In genomic region chr8:92870281-92870680, GRCm38 (mm10) we compare ENCODE assay signal across 20 mouse cellular contexts. TPM values are rescaled to one million over a fixed set of nuclear protein-coding genes. Genes with fewer than 3 reads are reported as not detected.
DNase-seq lines count a peak whose midpoint lies in the region; ATAC-seq and TF ChIP-seq lines count a peak whose summit lies in the region.
"Had no signal": no experiment of that assay in that cellular context is flagged by ENCODE, and none has a peak within 500 bp of the region (broad histone marks: within the 10 kb centered on the region; RNA-seq: fewer than 3 reads in every experiment).

No protein-coding gene starts in this region.

- no peak overlapping the region for H3K4me3 ChIP-seq in gastrocnemius, adult 2 months
- H3K4me3 ChIP-seq in kidney, adult 2 months (ENCODE audit: insufficient read depth, low read depth, low read length) = no peak overlapping the region
- no peak overlapping the region for H3K4me3 ChIP-seq in limb, embryonic 12.5 days (replicated peaks)
- H3K4me3 ChIP-seq: forebrain, embryonic 12.5 days; intestine, embryonic 15.5 days had no signal

- intact Hi-C loops in gastrocnemius, adult 2 months (cut with DNase I) = no loop called here
- intact Hi-C loops in left cerebral cortex, postnatal 25 days (cut with DNase I) = no loop called here

- 0 out of 2 replicates have a peak overlapping the region, but pooled peaks have one; percentile 10 for H3K4me2 ChIP-seq in limb, embryonic 12.5 days
- H3K4me2 ChIP-seq: forebrain, embryonic 12.5 days; intestine, embryonic 15.5 days had no signal

- H3K4me1 ChIP-seq in kidney, adult 2 months (ENCODE audit: control insufficient read depth, insufficient read depth, low read length) = no peaks in the 10 kb centered on the region
- H3K4me1 ChIP-seq in limb, embryonic 12.5 days (replicated peaks) = peaks cover 33% of the 10 kb centered on the region
- H3K4me1 ChIP-seq: intestine, embryonic 15.5 days had no signal

- DNase-seq in gastrocnemius, adult 2 months = peak; percentile 43
- DNase-seq in gastrocnemius, postnatal 10 days = no peak
- DNase-seq in kidney, adult 2 months = peak; percentile 5
- DNase-seq in kidney, postnatal 10 days = no peak
- DNase-seq in forelimb bud, embryonic 11.5 days (ENCODE audit: low read depth, low spot score) = peak; percentile 69
- DNase-seq in left cerebral cortex, postnatal 25 days (ENCODE audit: low spot score in 2 of 2) = no peak
- no peak for DNase-seq in ovary, adult 18-20 months (ENCODE audit: low spot score)
- DNase-seq: cerebellum, adult 11 months; cerebellum, postnatal 36 days; liver; lung, adult 2 months; lung, postnatal 4 days; spleen, adult 18-20 months; thymus, postnatal 25 days had no signal

- H3K9me3 ChIP-seq in limb, embryonic 12.5 days = no peaks in the 10 kb centered on the region
- H3K9me3 ChIP-seq: forebrain, embryonic 12.5 days; intestine, embryonic 15.5 days had no signal

- H3K27me3 ChIP-seq in kidney, adult 2 months (replicated peaks; ENCODE audit: control insufficient read depth, insufficient read depth, low read length) = no peaks in the 10 kb centered on the region
- no peaks in the 10 kb centered on the region for H3K27me3 ChIP-seq in limb, embryonic 12.5 days
- H3K27me3 ChIP-seq: forebrain, embryonic 12.5 days; intestine, embryonic 15.5 days had no signal

- 15% methylated on average over 7 of the region's 7 CpGs for WGBS in kidney, adult 2 months
- whole genome bisulfite sequencing in limb, embryonic 12.5 days = 4% methylated on average over 7 of the region's 7 CpGs

- no peak for TF ChIP-seq CTCF in gastrocnemius, adult 2 months (IDR thresholded peaks at IDR 0.05)
- TF ChIP-seq CTCF in kidney, adult 2 months (conservative IDR thresholded peaks at IDR 0.05; ENCODE audit: insufficient read depth, insufficient read length, low read depth, low read length) = no peak

- no peak overlapping the region for H3K9ac ChIP-seq in limb, embryonic 12.5 days (replicated peaks)
- H3K9ac ChIP-seq: forebrain, embryonic 12.5 days; intestine, embryonic 15.5 days had no signal

- ATAC-seq in limb, embryonic 12.5 days (ENCODE audit: insufficient number of reproducible peaks, insufficient read depth, low FRiP score, low TSS enrichment, low read depth) = peak; percentile 47; the same call in 1 of the 2 replicates
- ATAC-seq: intestine, embryonic 15.5 days; midbrain, embryonic 16.5 days had no signal

- no peaks in the 10 kb centered on the region for H3K36me3 ChIP-seq in kidney, adult 2 months (ENCODE audit: control insufficient read depth, insufficient read depth, low read length)
- H3K36me3 ChIP-seq in limb, embryonic 12.5 days = no peaks in the 10 kb centered on the region
- H3K36me3 ChIP-seq: forebrain, embryonic 12.5 days; intestine, embryonic 15.5 days had no signal

- no peak for TF ChIP-seq POLR2A in kidney, adult 2 months (IDR thresholded peaks at IDR 0.05; ENCODE audit: low read depth, low read length)

- no peak overlapping the region for H3K27ac ChIP-seq in gastrocnemius, adult 2 months
- no peak overlapping the region for H3K27ac ChIP-seq in kidney, adult 2 months (ENCODE audit: insufficient read depth, low read depth, low read length)
- H3K27ac ChIP-seq in limb, embryonic 12.5 days = no peak overlapping the region
- H3K27ac ChIP-seq: forebrain, embryonic 12.5 days; intestine, embryonic 15.5 days had no signal

RNA-seq across cellular contexts. Expression of gene Lpcat2, which starts 15.1 kb away (rescaled TPM):
- under 1 TPM; 0.15 to 0.22 TPM for total RNA-seq in gastrocnemius, adult 2 months (2021)
- 1 to 10 TPM; 1.4 to 2.0 TPM for total RNA-seq in gastrocnemius, postnatal 10 days (2021)
- polyA plus RNA-seq in kidney, adult 2 months (2012; rRNA removed) = 1.0 and 1.5 TPM in 2 replicates
- polyA plus RNA-seq in limb, embryonic 12.5 days (2016; fragmentation: Nextera tagmentation; extraction: Ambion mirVana) = 10.5 and 11.0 TPM in 2 replicates
- total RNA-seq in left cerebral cortex, postnatal 25 days (2021) = 1 to 10 TPM; 7.8 to 9.0 TPM

RNA-seq across cellular contexts. Expression of gene Capns2, which starts 30.9 kb away (rescaled TPM):
- total RNA-seq in gastrocnemius, adult 2 months (2021) = not detected
- under 1 TPM in 1 of 2 experiments, not detected in 1; 0.45 TPM for total RNA-seq in gastrocnemius, postnatal 10 days (2021)
- polyA plus RNA-seq in kidney, adult 2 months (2012; rRNA removed) = 0.16 TPM in 1 of 2 replicates, not detected in the other
- 0.86 and 1.2 TPM in 2 replicates for polyA plus RNA-seq in limb, embryonic 12.5 days (2016; fragmentation: Nextera tagmentation; extraction: Ambion mirVana)
- total RNA-seq in left cerebral cortex, postnatal 25 days (2021) = 1 to 10 TPM in 1 of 2 experiments, under 1 TPM in 1; 0.78 to 1.2 TPM
- polyA plus RNA-seq: C2C12; intestine, embryonic 15.5 days had no signal

RNA-seq across cellular contexts. Expression of gene Mmp2, which starts 43.2 kb away (rescaled TPM):
- total RNA-seq in gastrocnemius, adult 2 months (2021) = 10 to 100 TPM; 35.5 to 75.4 TPM
- total RNA-seq in gastrocnemius, postnatal 10 days (2021) = 100 to 1,000 TPM; 202 to 254 TPM
- 17.1 and 20.9 TPM in 2 replicates for polyA plus RNA-seq in kidney, adult 2 months (2012; rRNA removed)
- 211 and 218 TPM in 2 replicates for polyA plus RNA-seq in limb, embryonic 12.5 days (2016; fragmentation: Nextera tagmentation; extraction: Ambion mirVana)
- 1 to 10 TPM; 2.2 to 2.8 TPM for total RNA-seq in left cerebral cortex, postnatal 25 days (2021)
- total RNA-seq: neutrophil, adult 5-6 weeks had no signal

Comparison
In these comparisons a context has a peak if more than half of its experiments do, and no peak if none do; other contexts are left out.
1. DNase-seq: peak in gastrocnemius, adult 2 months (single experiment), kidney, adult 2 months (single experiment) and forelimb bud, embryonic 11.5 days (single experiment); none in gastrocnemius, postnatal 10 days (single experiment), kidney, postnatal 10 days (single experiment), left cerebral cortex, postnatal 25 days (0 of 2) and ovary, adult 18-20 months (single experiment).
2. RNA of gene Mmp2, which starts 43.2 kb away (total RNA-seq): 202 to 254 TPM in gastrocnemius, postnatal 10 days and 35.5 to 75.4 TPM in gastrocnemius, adult 2 months; 2.2 to 2.8 TPM in left cerebral cortex, postnatal 25 days; every median in the first group is over 4 times any median in the second.